Mouse (Mus musculus): ENCODE results near the gene Myzap.

DNA sequence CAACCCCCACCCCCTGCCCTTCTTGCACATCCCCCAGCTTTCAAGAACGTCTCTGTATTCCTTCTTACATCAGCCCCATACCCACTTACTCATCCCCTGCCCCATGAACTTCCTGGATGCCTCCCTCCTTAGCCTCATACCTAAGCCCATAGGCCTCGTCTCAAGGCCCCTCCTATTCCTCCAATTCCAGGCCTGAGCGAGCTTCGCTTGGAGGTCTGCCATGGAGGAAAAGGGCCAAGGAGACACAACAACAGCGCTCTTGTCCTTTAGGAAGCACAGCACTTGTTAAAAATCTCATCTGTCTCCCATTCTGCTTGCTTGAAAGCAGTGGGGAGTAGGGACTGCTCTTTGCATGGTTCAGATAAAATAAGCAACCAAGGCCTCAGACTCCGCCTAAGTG is 36.1 kb upstream of the Myzap start:
- no peak for TF ChIP-seq EP300 (IDR thresholded peaks at IDR 0.05; ENCODE audit: low read depth)
- no peak for TF ChIP-seq CTCF (IDR thresholded peaks at IDR 0.05; ENCODE audit: low read depth)

Measured in liver, embryonic 14.5 days (tissue).